Mouse (Mus musculus): Measurements from ENCODE around the gene Sgms1.

Sgms1 gene

GRCm38 (mm10) chr19:32180756-32181674 lies 208.5 kb downstream of the Sgms1 start:
- no peak for DNase-seq (ENCODE audit: low spot score in 2 of 2)

GRCm38 (mm10) chr19:32179978-32180413 lies 209.5 kb downstream of the Sgms1 start:
- no peak for DNase-seq (ENCODE audit: low spot score in 2 of 2)

- DNase-seq (ENCODE audit: low spot score in 2 of 2) = no peak
Measured at GRCm38 (mm10) chr19:32179514-32179913, 210.0 kb downstream of the Sgms1 start.

GRCm38 (mm10) chr19:32178161-32178560 lies 211.4 kb downstream of the Sgms1 start:
- DNase-seq (ENCODE audit: low spot score in 2 of 2) = no peak

- DNase-seq (ENCODE audit: low spot score in 2 of 2) = no peak
Measured at GRCm38 (mm10) chr19:32176458-32176857, 213.1 kb downstream of the Sgms1 start.

GRCm38 (mm10) chr19:32175991-32176390 lies 213.5 kb downstream of the Sgms1 start:
- DNase-seq (ENCODE audit: low spot score in 2 of 2) = no peak

GRCm38 (mm10) chr19:32175013-32175412 lies 214.5 kb downstream of the Sgms1 start:
- DNase-seq (ENCODE audit: low spot score in 2 of 2) = no peak

- no peak for DNase-seq (ENCODE audit: low spot score in 2 of 2)
Measured at GRCm38 (mm10) chr19:32174561-32174960, 215.0 kb downstream of the Sgms1 start.

GRCm38 (mm10) chr19:32173522-32174184 lies 215.9 kb downstream of the Sgms1 start:
- DNase-seq (ENCODE audit: low spot score in 2 of 2) = no peak

- no peak for DNase-seq (ENCODE audit: low spot score in 2 of 2)
Measured at GRCm38 (mm10) chr19:32172511-32172981, 217.0 kb downstream of the Sgms1 start.

- DNase-seq (ENCODE audit: low spot score in 2 of 2) = no peak
Measured at GRCm38 (mm10) chr19:32171981-32172380, 217.5 kb downstream of the Sgms1 start.

- peak in 1 of 2 experiments; percentile 83 for DNase-seq (ENCODE audit: low spot score in 2 of 2)
Measured at GRCm38 (mm10) chr19:32169634-32170540, 219.6 kb downstream of the Sgms1 start.

GRCm38 (mm10) chr19:32168031-32168430 lies 221.5 kb downstream of the Sgms1 start:
- no peak for DNase-seq (ENCODE audit: low spot score in 2 of 2)

GRCm38 (mm10) chr19:32166823-32167605 lies 222.5 kb downstream of the Sgms1 start:
- no peak for DNase-seq (ENCODE audit: low spot score in 2 of 2)

GRCm38 (mm10) chr19:32165711-32166110 lies 223.8 kb downstream of the Sgms1 start:
- DNase-seq (ENCODE audit: low spot score in 2 of 2) = no peak

GRCm38 (mm10) chr19:32164128-32164527 lies 225.4 kb downstream of the Sgms1 start:
- DNase-seq (ENCODE audit: low spot score in 2 of 2) = no peak

- DNase-seq (ENCODE audit: low spot score in 2 of 2) = no peak
Measured at GRCm38 (mm10) chr19:32159944-32160343, 229.6 kb downstream of the Sgms1 start.

- DNase-seq (ENCODE audit: low spot score in 2 of 2) = no peak
Measured at GRCm38 (mm10) chr19:32159168-32159567, 230.3 kb downstream of the Sgms1 start.

- DNase-seq (ENCODE audit: low spot score in 2 of 2) = no peak
Measured at GRCm38 (mm10) chr19:32157045-32157444, 232.5 kb downstream of the Sgms1 start.

- DNase-seq (ENCODE audit: low spot score in 2 of 2) = no peak
Measured at GRCm38 (mm10) chr19:32152529-32152928, 237.0 kb downstream of the Sgms1 start.

GRCm38 (mm10) chr19:32148710-32149109 lies 240.8 kb downstream of the Sgms1 start:
- DNase-seq (ENCODE audit: low spot score in 2 of 2) = no peak
